Mouse (Mus musculus) gastrocnemius, postnatal 4 days (tissue): Measurements from ENCODE around the gene Cyth4. TPM values are rescaled to one million over a fixed set of nuclear protein-coding genes. Genes with fewer than 3 reads are reported as not detected.
A peak's percentile ranks its signal among the peaks of the same experiment; 100 is the strongest.

ENCODE experiments used
- DNase-seq, 2 experiments: peaks; one replicate each; pipeline ENCODE4 v3.0.0; 2021 to 2022; ENCODE audit warnings: low spot score in 2 of 2, mixed read lengths in 2 of 2
- long read RNA-seq, 2 experiments: library from polyadenylated mRNA; stranded (forward); transcript quantifications; one replicate each; pipeline ENCODE4 v2.0.0; 2021
- total RNA-seq, 2 experiments: library from RNA; stranded (reverse); gene quantifications; 2 replicates each; pipeline ENCODE4 v1.2.3; 2021

Gene Cyth4
- total RNA-seq = 10 to 100 TPM in 1 of 2 experiments, 1 to 10 TPM in 1; 8.6 to 10.1 TPM
- long read RNA-seq, experiment 1, partial matches to known transcripts = 0 of 4 reads
- long read RNA-seq, experiment 1, other reads (novel, unspliced or antisense) = 2 of 4 reads
- long read RNA-seq, experiment 2, partial matches to known transcripts = 5 of 9 reads
- long read RNA-seq, experiment 2, other reads (novel, unspliced or antisense) = 2 of 9 reads

- DNase-seq = peak in 1 of 2 experiments; percentile 34
These were observed at the start of gene Cyth4 for GRCm38 (mm10) chr15:78596914-78597313. Gene Cyth4, plus strand, starts transcription at chr15:78597047.

- no peak for DNase-seq
These were observed 49.2 kb upstream of the Cyth4 start for GRCm38 (mm10) chr15:78547415-78548335.

- no peak for DNase-seq
These were observed 48.5 kb upstream of the Cyth4 start for GRCm38 (mm10) chr15:78548336-78548665.

GRCm38 (mm10) chr15:78548711-78549110, 48.1 kb upstream of the Cyth4 start:
- no peak for DNase-seq

DNA sequence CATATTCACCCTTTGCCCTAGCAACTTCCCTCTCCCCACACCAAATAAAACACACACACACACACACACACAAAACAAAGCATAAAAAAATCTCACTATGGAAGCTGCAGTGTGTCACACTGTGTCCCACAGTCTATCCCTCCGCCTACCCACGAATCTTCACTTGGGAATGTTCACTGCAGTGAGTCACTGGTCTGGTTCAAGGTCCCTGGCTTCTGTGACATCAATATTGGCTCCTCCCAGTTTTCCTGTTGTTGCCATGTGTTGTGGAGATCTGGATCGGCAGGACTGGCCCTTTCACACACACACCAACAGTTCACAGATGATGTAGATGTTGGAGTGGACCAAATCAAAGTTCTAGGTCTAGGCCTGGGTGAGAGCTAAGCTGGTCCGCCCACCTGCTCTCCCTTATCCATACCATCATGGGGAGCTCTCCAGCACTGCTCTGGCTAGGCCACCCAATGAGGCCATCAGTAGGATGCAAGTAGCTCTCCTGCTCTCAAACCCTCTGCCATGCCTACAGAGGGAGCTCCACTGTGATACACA, 47.6 kb upstream of the Cyth4 start:
- no peak for DNase-seq

GRCm38 (mm10) chr15:78554545-78555313, 42.1 kb upstream of the Cyth4 start:
- no peak for DNase-seq

- DNase-seq = no peak
These were observed 38.9 kb upstream of the Cyth4 start for GRCm38 (mm10) chr15:78557693-78558535.

DNA sequence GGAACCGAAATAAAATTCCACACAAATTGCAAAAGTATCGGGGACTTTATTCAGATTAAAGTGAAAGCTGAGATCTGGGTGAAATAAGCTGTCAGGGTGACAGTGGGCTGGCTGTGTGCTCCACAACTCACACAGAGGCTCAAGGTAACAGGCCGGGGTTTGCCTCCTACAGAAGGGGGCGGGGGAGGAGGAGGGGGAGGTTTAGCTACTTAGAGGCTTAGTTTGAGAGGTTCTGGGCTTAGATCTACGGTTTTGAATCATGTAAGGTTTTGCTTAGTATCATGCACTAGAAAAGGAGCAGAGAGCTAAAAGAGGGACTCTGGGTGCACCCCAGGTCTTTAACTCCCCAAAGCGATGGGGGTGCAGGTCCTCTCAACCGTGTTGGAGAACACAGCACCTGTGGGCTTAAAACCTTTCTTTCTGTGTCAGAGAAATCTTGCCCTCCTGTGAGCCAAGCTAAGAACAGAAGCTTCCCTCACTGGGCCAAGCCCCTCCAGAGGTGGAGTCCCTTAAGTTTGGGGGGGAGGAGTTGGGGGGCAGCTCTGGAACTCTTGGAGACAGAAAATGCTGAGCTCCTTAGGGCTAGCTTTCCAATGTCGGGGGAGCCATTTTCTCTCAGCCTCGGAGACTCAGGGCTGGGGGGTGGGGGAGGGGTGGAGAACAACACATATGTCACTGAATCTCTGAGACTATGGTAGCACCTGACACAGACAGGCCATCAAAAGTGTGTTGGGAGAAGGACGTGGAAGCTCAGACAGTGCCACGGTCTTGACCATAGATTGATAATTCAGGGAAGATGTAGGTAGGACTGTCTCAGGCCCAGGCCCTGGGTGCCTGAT, 37.5 kb upstream of the Cyth4 start:
- DNase-seq = no peak

- DNase-seq = no peak
These were observed 33.5 kb upstream of the Cyth4 start for GRCm38 (mm10) chr15:78563344-78563743.

GRCm38 (mm10) chr15:78563937-78564336, 32.9 kb upstream of the Cyth4 start:
- no peak for DNase-seq

DNA sequence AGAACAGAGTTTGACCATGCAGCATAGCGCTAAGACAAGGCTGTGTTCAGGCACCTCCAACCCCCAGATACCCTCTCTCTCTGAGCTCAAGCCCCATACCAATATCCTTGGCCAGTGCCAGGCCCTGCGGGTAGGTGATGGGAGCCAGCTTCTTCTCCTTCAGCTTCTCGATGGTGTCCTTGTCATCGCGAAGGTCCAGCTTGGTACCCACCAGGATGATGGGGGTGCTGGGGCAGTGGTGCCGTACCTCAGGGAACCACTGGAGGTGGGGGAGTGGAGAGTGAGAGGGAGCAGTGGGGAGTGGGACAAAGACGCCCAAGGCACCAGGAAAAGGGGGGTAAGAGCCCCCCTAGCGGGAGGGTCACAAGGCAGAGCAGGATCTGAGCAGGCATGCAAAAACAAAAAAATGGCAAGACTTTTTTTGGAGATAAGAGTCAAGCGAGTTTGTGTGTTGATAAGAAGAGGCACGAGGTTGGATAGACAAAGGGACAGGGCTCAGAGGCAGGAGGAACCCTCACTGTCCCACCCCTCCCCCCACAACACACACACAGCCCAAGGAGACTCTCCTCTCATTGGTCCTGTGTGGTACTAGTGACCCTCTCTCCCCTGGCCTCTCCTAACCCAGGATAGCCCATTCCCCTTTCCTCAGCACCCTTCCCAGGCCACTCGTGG, 31.9 kb upstream of the Cyth4 start:
- no peak for DNase-seq

- DNase-seq = no peak
These were observed 29.2 kb upstream of the Cyth4 start for GRCm38 (mm10) chr15:78567608-78568120.

DNA sequence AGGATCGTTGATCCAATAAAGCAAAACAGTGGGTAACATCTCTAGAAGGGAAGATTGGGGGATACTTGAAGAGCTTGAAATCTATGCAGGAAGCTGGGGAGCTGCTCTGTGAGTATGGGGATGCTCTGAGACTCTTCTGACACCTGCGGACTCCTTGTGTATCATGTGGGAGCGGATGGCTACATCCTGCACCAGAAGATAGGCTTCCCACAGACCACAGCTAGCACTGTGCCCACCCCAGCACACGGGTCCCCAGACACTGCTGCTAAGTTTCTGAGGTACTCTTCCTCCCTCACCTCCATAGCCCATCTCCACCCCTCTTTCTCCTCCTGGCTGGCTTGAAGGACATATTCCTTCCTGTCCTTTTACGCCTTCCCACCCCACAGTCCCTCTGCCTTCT, 26.7 kb upstream of the Cyth4 start:
- DNase-seq = no peak

DNA sequence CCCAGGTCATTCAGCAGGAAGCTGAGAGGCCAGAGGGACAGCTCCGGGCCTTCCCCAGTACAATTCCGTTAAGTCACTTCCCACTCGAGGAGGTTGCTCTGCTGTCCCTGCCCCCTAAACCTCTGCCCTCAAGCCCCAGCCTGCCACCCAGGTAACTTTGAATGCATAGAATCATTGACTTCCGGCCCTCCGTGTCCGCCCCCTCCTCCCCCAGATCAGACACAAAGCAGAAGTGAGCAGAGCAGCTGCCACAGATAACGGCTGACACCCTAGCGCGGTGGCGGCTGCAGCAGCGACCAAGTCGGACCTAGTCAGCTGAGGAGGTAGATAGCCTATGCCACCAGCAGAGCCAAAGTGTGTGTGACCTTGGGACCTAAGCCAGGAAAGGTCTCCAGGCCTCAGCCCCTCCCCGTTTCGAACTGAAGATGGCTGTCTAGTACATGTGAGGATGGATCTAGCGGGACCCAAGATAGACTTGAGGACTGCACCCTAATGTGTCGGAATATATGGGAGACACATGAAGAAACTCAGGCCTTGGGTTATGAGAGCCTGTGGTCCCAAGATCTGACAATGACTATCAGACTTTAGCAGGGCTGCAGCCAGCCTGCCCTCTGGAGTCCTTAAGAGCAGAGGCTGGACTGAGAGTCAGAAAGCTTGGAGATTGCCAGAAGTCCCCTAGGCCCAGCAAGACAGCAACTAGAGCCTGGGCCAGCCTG, 25.1 kb upstream of the Cyth4 start:
- no peak for DNase-seq

- DNase-seq = no peak
These were observed 24.6 kb upstream of the Cyth4 start for GRCm38 (mm10) chr15:78572270-78572600.

- no peak for DNase-seq
These were observed 24.0 kb upstream of the Cyth4 start, which contains the start of gene Rac2 for GRCm38 (mm10) chr15:78572658-78573397. Gene Rac2, minus strand, starts transcription at chr15:78572783.

- no peak for DNase-seq
These were observed 20.5 kb upstream of the Cyth4 start for GRCm38 (mm10) chr15:78576284-78576810.
